Mouse (Mus musculus) leukemia stem cell, adult 10-12 weeks (primary cell): ENCODE measurements around the gene Rpl34. TPM values are rescaled to one million over a fixed set of nuclear protein-coding genes. Genes with fewer than 3 reads are reported as not detected.

Experiments
- polyA plus RNA-seq: library from polyadenylated mRNA; stranded (reverse); fragments of >175 nt; gene quantifications from 2 replicates; pipeline ENCODE4 v1.2.3, GENCODE M21; 2012; ENCODE audit warnings: low replicate concordance

The Rpl34 gene
- polyA plus RNA-seq: 54.0 and 73.8 TPM in 2 replicates

GRCm38 (mm10) chr3:130730189-130730653 is at the start of gene Rpl34:
Gene Rpl34, minus strand, starts transcription at chr3:130730398.

GRCm38 (mm10) chr3:130708967-130709924 is 21.0 kb downstream of the Rpl34 start, which contains the start of gene Ostc:
Gene Ostc, minus strand, starts transcription at chr3:130709444.

Other genes with a start within 250 kb of the Rpl34 start
- gene Etnppl, start 113.0 kb downstream of the Rpl34 start, polyA plus RNA-seq: not detected in 2 replicates
- 44.9 and 47.0 TPM in 2 replicates for gene Ostc, start 21.0 kb downstream of the Rpl34 start, polyA plus RNA-seq